Mouse (Mus musculus): ENCODE results near the gene Zc3h18. TPM values are rescaled to one million over a fixed set of nuclear protein-coding genes. Genes with fewer than 3 reads are reported as not detected.

Zc3h18 gene
- polyA plus RNA-seq (2014; fragmentation: Nextera tagmentation; extraction: Ambion mirVana): 54.8 and 57.4 TPM in 2 replicates

GRCm38 (mm10) chr8:122376365-122377231 is at the start of gene Zc3h18:
Zc3h18 (plus strand) TSS chr8:122376609.
- H3K4me1 ChIP-seq (replicated peaks; ENCODE audit: control insufficient read depth, insufficient read depth, low read length): peaks cover 2% of the 10 kb centered on the region; the same call in 1 of the 2 replicates
- H3K27ac ChIP-seq (ENCODE audit: low read depth, low read length): peak within 1 kb of the TSS; percentile 44
- peak within 1 kb of the TSS; percentile 74 for H3K9ac ChIP-seq (ENCODE audit: low read length)
- peak within 1 kb of the TSS; percentile 82 for H3K4me3 ChIP-seq (ENCODE audit: low read depth, low read length)
- no peaks in the 10 kb centered on the region for H3K27me3 ChIP-seq (ENCODE audit: control insufficient read depth, insufficient read depth, low read length)
- under 1% methylated on average over 82 of the region's 107 CpGs for WGBS
- no peaks in the 10 kb centered on the region for H3K36me3 ChIP-seq (ENCODE audit: control insufficient read depth, insufficient read depth, low read length)
- H3K4me2 ChIP-seq (ENCODE audit: low read depth, low read length, severe bottlenecking): peak within 1 kb of the TSS; percentile 49
- peak; percentile 100 for DNase-seq (ENCODE audit: low spot score)
- ATAC-seq (replicated peaks; ENCODE audit: low FRiP score): peak; percentile 91
- no peaks in the 10 kb centered on the region for H3K9me3 ChIP-seq (ENCODE audit: control insufficient read depth, low read length)

- Histone ChIP-seq H3K4me1 (replicated peaks; ENCODE audit: control insufficient read depth, insufficient read depth, low read length) (peaks cover 8% of the 10 kb centered on the region; the same call in 1 of the 2 replicates), H3K27me3 (ENCODE audit: control insufficient read depth, insufficient read depth, low read length) (no peaks in the 10 kb centered on the region), H3K4me3 (ENCODE audit: low read depth, low read length) (no peak overlapping the region), H3K4me2 (ENCODE audit: low read depth, low read length, severe bottlenecking) (no peak overlapping the region), H3K36me3 (ENCODE audit: control insufficient read depth, insufficient read depth, low read length) (no peaks in the 10 kb centered on the region), H3K9me3 (ENCODE audit: control insufficient read depth, low read length) (no peaks in the 10 kb centered on the region), H3K27ac (ENCODE audit: low read depth, low read length) (no peak overlapping the region), H3K9ac (ENCODE audit: low read length) (no peak overlapping the region)
- 77% methylated on average over 8 of the region's 8 CpGs for WGBS
- DNase-seq (ENCODE audit: low spot score): no peak
- ATAC-seq (replicated peaks; ENCODE audit: low FRiP score): no peak
These were observed 47.3 kb upstream of the Zc3h18 start for GRCm38 (mm10) chr8:122329072-122329471.

- Histone ChIP-seq H3K9ac (ENCODE audit: low read length) (no peak overlapping the region), H3K27me3 (ENCODE audit: control insufficient read depth, insufficient read depth, low read length) (peaks cover 4% of the 10 kb centered on the region), H3K36me3 (ENCODE audit: control insufficient read depth, insufficient read depth, low read length) (no peaks in the 10 kb centered on the region), H3K27ac (ENCODE audit: low read depth, low read length) (no peak overlapping the region), H3K9me3 (ENCODE audit: control insufficient read depth, low read length) (no peaks in the 10 kb centered on the region), H3K4me1 (replicated peaks; ENCODE audit: control insufficient read depth, insufficient read depth, low read length) (peaks cover 8% of the 10 kb centered on the region; the same call in 1 of the 2 replicates), H3K4me2 (ENCODE audit: low read depth, low read length, severe bottlenecking) (no peak overlapping the region), H3K4me3 (ENCODE audit: low read depth, low read length) (no peak overlapping the region)
- 71% methylated on average over 22 of the region's 22 CpGs for WGBS
- DNase-seq (ENCODE audit: low spot score) (no peak), ATAC-seq (replicated peaks; ENCODE audit: low FRiP score) (no peak)
These were observed 46.7 kb upstream of the Zc3h18 start for GRCm38 (mm10) chr8:122329553-122330239.

DNA sequence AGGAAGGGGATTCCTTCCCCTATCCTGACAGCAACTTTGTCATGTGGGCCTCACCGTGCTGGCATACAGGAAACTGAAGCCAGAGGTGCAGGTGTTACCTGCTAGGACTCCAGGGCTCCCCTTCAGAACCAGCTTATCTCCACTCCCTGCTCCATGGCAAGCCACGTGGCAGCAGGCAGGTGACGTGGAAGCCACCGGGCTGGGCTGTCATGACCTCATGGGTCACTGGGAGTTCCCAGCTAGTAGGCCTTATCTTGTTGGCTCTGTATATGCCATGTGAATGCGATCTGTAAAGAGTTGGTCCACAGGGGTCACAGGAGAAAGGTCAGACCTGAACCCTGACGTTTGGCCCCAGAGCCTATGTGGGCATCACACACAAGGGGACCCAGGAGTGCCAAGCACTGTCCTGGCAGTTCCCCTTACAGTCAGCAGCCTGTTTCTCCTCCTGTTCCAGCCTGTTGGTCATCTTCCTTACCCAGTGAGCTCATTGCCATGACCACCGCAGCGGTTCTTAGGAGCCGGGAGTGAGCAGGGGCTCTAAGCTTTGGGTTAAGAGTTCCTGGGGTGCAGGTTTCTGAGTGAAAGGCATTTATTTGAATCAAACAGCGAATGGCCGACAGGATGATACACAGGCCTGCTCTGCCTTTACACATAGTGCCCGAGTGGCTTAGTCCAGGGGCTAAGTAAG is 45.8 kb upstream of the Zc3h18 start:
- Histone ChIP-seq H3K36me3 (ENCODE audit: control insufficient read depth, insufficient read depth, low read length) (no peaks in the 10 kb centered on the region), H3K9ac (ENCODE audit: low read length) (no peak overlapping the region), H3K4me3 (ENCODE audit: low read depth, low read length) (no peak overlapping the region), H3K4me2 (ENCODE audit: low read depth, low read length, severe bottlenecking) (no peak overlapping the region), H3K27ac (ENCODE audit: low read depth, low read length) (no peak overlapping the region), H3K9me3 (ENCODE audit: control insufficient read depth, low read length) (no peaks in the 10 kb centered on the region), H3K4me1 (replicated peaks; ENCODE audit: control insufficient read depth, insufficient read depth, low read length) (peaks cover 10% of the 10 kb centered on the region; the same call in 1 of the 2 replicates), H3K27me3 (ENCODE audit: control insufficient read depth, insufficient read depth, low read length) (peaks cover 13% of the 10 kb centered on the region)
- ATAC-seq (replicated peaks; ENCODE audit: low FRiP score) (no peak), DNase-seq (ENCODE audit: low spot score) (no peak)
- 78% methylated on average over 12 of the region's 12 CpGs for WGBS

DNA sequence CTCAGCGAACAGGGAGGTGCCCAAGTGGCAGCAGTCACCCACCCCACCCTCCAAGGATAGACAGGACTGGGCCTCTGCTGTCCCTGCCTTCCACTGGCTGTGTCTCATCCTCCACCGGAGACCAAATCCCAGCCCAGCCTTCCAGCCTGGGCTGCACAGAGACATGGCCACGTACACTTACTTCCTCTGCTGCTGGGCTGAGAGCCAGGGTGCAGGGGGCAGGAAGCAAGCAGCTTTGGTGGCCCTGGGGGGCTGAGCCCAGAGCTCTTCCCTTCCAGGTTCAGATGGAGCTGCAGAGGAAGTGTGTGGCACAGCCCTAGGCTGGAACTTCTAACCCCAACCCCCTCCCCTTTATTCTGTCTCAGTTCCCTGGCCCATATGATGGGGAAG is 45.3 kb upstream of the Zc3h18 start:
- no peak for ATAC-seq (replicated peaks; ENCODE audit: low FRiP score)
- Histone ChIP-seq H3K36me3 (ENCODE audit: control insufficient read depth, insufficient read depth, low read length) (no peaks in the 10 kb centered on the region), H3K4me3 (ENCODE audit: low read depth, low read length) (no peak overlapping the region), H3K27ac (ENCODE audit: low read depth, low read length) (no peak overlapping the region), H3K9ac (ENCODE audit: low read length) (no peak overlapping the region), H3K4me1 (replicated peaks; ENCODE audit: control insufficient read depth, insufficient read depth, low read length) (peaks cover 12% of the 10 kb centered on the region; the same call in 1 of the 2 replicates), H3K4me2 (ENCODE audit: low read depth, low read length, severe bottlenecking) (no peak overlapping the region), H3K27me3 (ENCODE audit: control insufficient read depth, insufficient read depth, low read length) (peaks cover 18% of the 10 kb centered on the region), H3K9me3 (ENCODE audit: control insufficient read depth, low read length) (no peaks in the 10 kb centered on the region)
- 75% methylated on average over 3 of the region's 3 CpGs for WGBS
- no peak for DNase-seq (ENCODE audit: low spot score)

DNA sequence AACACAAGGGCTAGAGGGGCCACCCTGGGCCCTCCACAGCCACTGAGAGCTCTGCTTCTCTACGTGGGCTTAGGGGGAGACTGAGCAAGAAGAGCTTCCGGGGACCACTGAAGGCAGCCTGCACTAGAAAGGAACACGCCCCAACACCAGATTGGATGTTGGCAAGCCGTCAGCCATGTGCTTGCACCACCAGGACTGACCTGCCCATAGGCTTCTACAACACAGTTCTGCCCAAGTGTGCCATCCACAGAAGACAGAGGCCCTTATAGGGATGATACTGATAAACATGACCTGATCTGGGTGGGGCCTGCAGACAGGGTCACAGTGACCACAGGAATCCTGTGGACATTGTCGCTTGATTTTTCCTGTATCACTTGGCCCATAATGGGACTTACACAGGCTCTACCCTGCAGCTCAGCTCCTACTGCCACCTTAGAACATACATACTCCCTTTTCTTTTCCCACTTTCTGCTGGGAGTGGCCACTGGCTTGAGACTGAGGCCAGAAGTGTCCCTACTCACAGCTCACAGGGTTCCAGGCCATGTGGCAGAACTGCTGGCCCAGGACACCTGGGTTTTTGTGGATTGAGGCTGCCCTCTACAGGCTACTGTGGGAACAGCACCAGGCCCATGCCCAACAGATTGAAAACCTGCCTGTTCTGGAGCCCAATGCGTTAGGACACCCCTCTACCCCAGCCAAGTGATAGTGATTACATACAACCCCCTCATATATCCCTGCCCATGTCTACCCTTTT is 43.5 kb upstream of the Zc3h18 start:
- no peaks in the 10 kb centered on the region for H3K36me3 ChIP-seq (ENCODE audit: control insufficient read depth, insufficient read depth, low read length)
- H3K27ac ChIP-seq (ENCODE audit: low read depth, low read length): no peak overlapping the region
- H3K4me3 ChIP-seq (ENCODE audit: low read depth, low read length): no peak overlapping the region
- peaks cover 36% of the 10 kb centered on the region for H3K27me3 ChIP-seq (ENCODE audit: control insufficient read depth, insufficient read depth, low read length)
- H3K9me3 ChIP-seq (ENCODE audit: control insufficient read depth, low read length): no peaks in the 10 kb centered on the region
- peak; percentile 90 for DNase-seq (ENCODE audit: low spot score)
- no peak overlapping the region for H3K9ac ChIP-seq (ENCODE audit: low read length)
- 71% methylated on average over 6 of the region's 6 CpGs for WGBS
- ATAC-seq (replicated peaks; ENCODE audit: low FRiP score): no peak; the same call in 1 of the 2 replicates
- no peak overlapping the region for H3K4me2 ChIP-seq (ENCODE audit: low read depth, low read length, severe bottlenecking)
- H3K4me1 ChIP-seq (replicated peaks; ENCODE audit: control insufficient read depth, insufficient read depth, low read length): peaks cover 16% of the 10 kb centered on the region; the same call in 1 of the 2 replicates

- H3K27me3 ChIP-seq (ENCODE audit: control insufficient read depth, insufficient read depth, low read length): peaks cover 42% of the 10 kb centered on the region
These were observed 42.9 kb upstream of the Zc3h18 start for GRCm38 (mm10) chr8:122333531-122333930.

More at GRCm38 (mm10) chr8:122333531-122333930, 42.9 kb upstream of the Zc3h18 start:
- WGBS: 76% methylated on average over 7 of the region's 7 CpGs
- Histone ChIP-seq H3K4me1 (replicated peaks; ENCODE audit: control insufficient read depth, insufficient read depth, low read length) (peaks cover 16% of the 10 kb centered on the region; the same call in 1 of the 2 replicates), H3K4me2 (ENCODE audit: low read depth, low read length, severe bottlenecking) (no peak overlapping the region), H3K36me3 (ENCODE audit: control insufficient read depth, insufficient read depth, low read length) (no peaks in the 10 kb centered on the region), H3K4me3 (ENCODE audit: low read depth, low read length) (no peak overlapping the region), H3K27ac (ENCODE audit: low read depth, low read length) (no peak overlapping the region), H3K9me3 (ENCODE audit: control insufficient read depth, low read length) (no peaks in the 10 kb centered on the region), H3K9ac (ENCODE audit: low read length) (no peak overlapping the region)
- no peak for ATAC-seq (replicated peaks; ENCODE audit: low FRiP score)
- DNase-seq (ENCODE audit: low spot score): no peak
